Mouse (Mus musculus) right cerebral cortex, postnatal 36 days (tissue): ENCODE data around the gene Myo1b.

Experiments
- DNase-seq, 2 experiments: peaks; one replicate each; pipeline ENCODE4 v3.0.0; 2022; ENCODE audit warnings: low spot score in 2 of 2, mixed read lengths in 1 of 2

The Myo1b gene

GRCm38 (mm10) chr1:51915576-51916156 is at the start of gene Myo1b:
Myo1b (minus strand) TSS chr1:51916071.
- peak; percentile 13 to 23 for DNase-seq

- no peak for DNase-seq
Observed at GRCm38 (mm10) chr1:51964647-51965046, 48.8 kb upstream of the Myo1b start.

- no peak for DNase-seq
Observed at GRCm38 (mm10) chr1:51947116-51947515, 31.2 kb upstream of the Myo1b start.

- DNase-seq: no peak
Observed at GRCm38 (mm10) chr1:51944755-51945154, 28.9 kb upstream of the Myo1b start.

GRCm38 (mm10) chr1:51938357-51938756 is 22.5 kb upstream of the Myo1b start:
- DNase-seq: no peak

GRCm38 (mm10) chr1:51935006-51935405 is 19.1 kb upstream of the Myo1b start:
- DNase-seq: no peak

- no peak for DNase-seq
Observed at GRCm38 (mm10) chr1:51934176-51934924, 18.5 kb upstream of the Myo1b start.

GRCm38 (mm10) chr1:51932826-51933225 is 17.0 kb upstream of the Myo1b start:
- DNase-seq: no peak

- no peak for DNase-seq
Observed at GRCm38 (mm10) chr1:51931561-51931960, 15.7 kb upstream of the Myo1b start.

- no peak for DNase-seq
Observed at GRCm38 (mm10) chr1:51930584-51930983, 14.7 kb upstream of the Myo1b start.

- DNase-seq: no peak
Observed at GRCm38 (mm10) chr1:51929557-51929956, 13.7 kb upstream of the Myo1b start.

GRCm38 (mm10) chr1:51922820-51923219 is 6.9 kb upstream of the Myo1b start:
- no peak for DNase-seq

GRCm38 (mm10) chr1:51916276-51916675 is 405 bp upstream of the Myo1b start:
- no peak for DNase-seq

- peak; percentile 15 to 29 for DNase-seq
Observed at GRCm38 (mm10) chr1:51915051-51915575, 758 bp downstream of the Myo1b start.

- no peak for DNase-seq
Observed at GRCm38 (mm10) chr1:51914095-51914494, 1.8 kb downstream of the Myo1b start.

- DNase-seq: peak in 1 of 2 experiments; percentile 20
Observed at GRCm38 (mm10) chr1:51913071-51913814, 2.6 kb downstream of the Myo1b start.

- no peak for DNase-seq
Observed at GRCm38 (mm10) chr1:51911331-51911730, 4.5 kb downstream of the Myo1b start.

- DNase-seq: peak in 1 of 2 experiments; percentile 30
Observed at GRCm38 (mm10) chr1:51909204-51909603, 6.7 kb downstream of the Myo1b start.

GRCm38 (mm10) chr1:51907821-51908220 is 8.1 kb downstream of the Myo1b start:
- DNase-seq: no peak

- DNase-seq: peak in 1 of 2 experiments; percentile 37
Observed at GRCm38 (mm10) chr1:51906206-51906906, 9.5 kb downstream of the Myo1b start.

GRCm38 (mm10) chr1:51905073-51905472 is 10.8 kb downstream of the Myo1b start:
- DNase-seq: no peak

GRCm38 (mm10) chr1:51897160-51897572 is 18.7 kb downstream of the Myo1b start:
- no peak for DNase-seq
